Comparison of ENCODE assay signal across 18 mouse cellular contexts in the genomic region with DNA sequence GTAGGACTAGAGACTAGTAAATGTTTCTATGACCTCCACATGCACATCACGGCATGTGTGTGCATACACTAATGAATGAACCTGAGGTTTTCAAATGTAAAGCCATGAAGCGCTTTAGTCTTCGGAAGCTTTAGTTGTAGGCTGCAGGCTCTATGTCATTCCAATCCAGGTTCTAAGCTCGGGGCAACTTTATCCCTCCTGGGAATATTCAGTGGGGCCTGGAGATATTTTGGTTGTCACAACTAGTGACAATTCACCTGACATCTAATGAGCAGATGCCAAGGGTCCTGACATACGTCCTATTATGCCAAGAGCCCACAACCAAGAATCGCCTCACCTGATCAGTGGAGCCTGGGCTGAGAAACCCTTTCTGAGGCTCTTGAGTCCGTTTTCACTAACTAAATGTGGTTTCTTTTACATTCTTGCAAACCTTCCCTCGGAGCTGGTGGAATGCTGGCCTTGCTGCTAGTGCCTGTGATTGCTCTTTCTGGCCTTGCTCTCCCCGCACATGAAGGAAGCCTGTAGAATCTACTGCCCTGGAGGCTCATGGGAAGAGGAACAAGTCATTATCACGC. TPM values are rescaled to one million over a fixed set of nuclear protein-coding genes. Genes with fewer than 3 reads are reported as not detected.
A peak's percentile ranks its signal among the peaks of the same experiment; 100 is the strongest.
DNase-seq lines count a peak whose midpoint lies in the region; TF ChIP-seq lines count a peak whose summit lies in the region.
"Had no signal": no experiment of that assay in that cellular context is flagged by ENCODE, and none has a peak within 500 bp of the region (broad histone marks: within the 10 kb centered on the region; RNA-seq: fewer than 3 reads in every experiment).

No protein-coding gene starts in this region.

- no peak overlapping the region for H3K4me3 ChIP-seq in MEL (ENCODE audit: control insufficient read depth in 1 of 2, insufficient read depth in 1 of 2, low read depth in 2 of 2, low read length in 2 of 2)

- H3K9me3 ChIP-seq in MEL (replicated peaks; ENCODE audit: insufficient read depth, low read length): no peaks in the 10 kb centered on the region

- intact Hi-C loops in left cerebral cortex, postnatal 25 days (cut with DNase I): no loop called here

- no peak for TF ChIP-seq RAD21 in MEL (IDR thresholded peaks at IDR 0.05; ENCODE audit: low read depth, low read length)

- peaks cover 8 to 12% of the 10 kb centered on the region in 2 experiments for H3K4me1 ChIP-seq in MEL (ENCODE audit: control insufficient read depth in 1 of 2, insufficient read depth in 2 of 2, low read length in 2 of 2)

- peak overlapping the region; percentile 31; the same call in 1 of the 2 replicates for H3K27ac ChIP-seq in MEL (ENCODE audit: control insufficient read depth, low read depth, low read length)

- H3K27me3 ChIP-seq in MEL (ENCODE audit: control insufficient read depth in 1 of 2, insufficient read depth in 2 of 2, low read length in 2 of 2): no peaks in the 10 kb centered on the region
- H3K27me3 ChIP-seq: CH12.LX, Patski had no signal

- TF ChIP-seq EP300 in MEL (IDR thresholded peaks at IDR 0.05; ENCODE audit: low read depth in 1 of 2, low read length in 2 of 2): no peak

- no peak for TF ChIP-seq CTCF in MEL (IDR thresholded peaks at IDR 0.05 in 2 of 3, conservative IDR thresholded peaks at IDR 0.05 in 1 of 3; ENCODE audit: control insufficient read depth in 1 of 3, insufficient read depth in 1 of 3, low read depth in 2 of 3, low read length in 3 of 3, poor library complexity in 1 of 3, severe bottlenecking in 1 of 3)

- TF ChIP-seq POLR2A in MEL (IDR thresholded peaks at IDR 0.05; ENCODE audit: control insufficient read depth in 1 of 2, insufficient read depth in 1 of 2, low read depth in 1 of 2, low read length in 2 of 2, poor library complexity in 1 of 2): peak in 1 of 2 experiments; percentile 64; a peak in 1 of 4 replicates

- no peaks in the 10 kb centered on the region for H3K79me2 ChIP-seq in MEL (ENCODE audit: control insufficient read depth, insufficient read depth, low read length, poor library complexity)

- no peak overlapping the region for H3K9ac ChIP-seq in MEL (ENCODE audit: control insufficient read depth, low read depth, low read length, poor library complexity, severe bottlenecking)

- DNase-seq in MEL (ENCODE audit: low read depth, low spot score): peak; percentile 72
- DNase-seq in NIH3T3 (ENCODE audit: low read depth): peak; percentile 7
- no peak for DNase-seq in kidney, adult 9 months
- no peak for DNase-seq in left cerebral cortex, postnatal 25 days (ENCODE audit: low spot score in 2 of 2)
- DNase-seq: adrenal gland, adult 2 months; adrenal gland, adult 8-10 months; adrenal gland, postnatal 10 days; adrenal gland, postnatal 14 days; adrenal gland, postnatal 25 days; adrenal gland, postnatal 36 days; B cell, adult 2 months; cerebellum, adult 11 months; cerebellum, adult 11-12 months; cerebellum, adult 18-20 months; cerebellum, adult 2 months; cerebellum, adult 8-10 months had no signal

- peaks cover 0 to 8% of the 10 kb centered on the region in 2 experiments; a peak in 2 of 4 replicates for H3K36me3 ChIP-seq in MEL (ENCODE audit: control insufficient read depth in 1 of 2, insufficient read depth in 2 of 2, low read length in 2 of 2)

TF ChIP-seq in MEL, 35 proteins besides CTCF, POLR2A, EP300 and RAD21:
- no peak for TF ChIP-seq CHD1 (IDR thresholded peaks at IDR 0.05; ENCODE audit: low read depth, low read length)
- no peak for TF ChIP-seq CHD2 (IDR thresholded peaks at IDR 0.05; ENCODE audit: low read length)
- peak; percentile 58; the same call in 1 of the 2 replicates for TF ChIP-seq POLR2AphosphoS2 (IDR thresholded peaks at IDR 0.05; ENCODE audit: low read length)
- TF ChIP-seq USF2 (IDR thresholded peaks at IDR 0.05; ENCODE audit: borderline replicate concordance in 1 of 2, insufficient read depth in 1 of 2, low read depth in 1 of 2, low read length in 2 of 2): no peak
- no peak for TF ChIP-seq ZC3H11A (IDR thresholded peaks at IDR 0.05; ENCODE audit: low read depth, low read length)
- no peak for TF ChIP-seq ZKSCAN1 (IDR thresholded peaks at IDR 0.05; ENCODE audit: low read depth, low read length)
- TF ChIP-seq NELFE (IDR thresholded peaks at IDR 0.05; ENCODE audit: low read depth, low read length): peak; percentile 39; the same call in 1 of the 2 replicates
- TF ChIP-seq UBTF (IDR thresholded peaks at IDR 0.05; ENCODE audit: borderline replicate concordance, insufficient read depth, low read depth, low read length): no peak
- no peak for TF ChIP-seq MEF2A (IDR thresholded peaks at IDR 0.05; ENCODE audit: extremely low read depth, insufficient replicate concordance, low read depth, low read length, poor library complexity, severe bottlenecking)
- TF ChIP-seq RCOR1 (IDR thresholded peaks at IDR 0.05; ENCODE audit: low read depth, low read length): no peak
- no peak for TF ChIP-seq ELF1 (IDR thresholded peaks at IDR 0.05; ENCODE audit: low read depth, low read length)
- no peak for TF ChIP-seq E2F4 (IDR thresholded peaks at IDR 0.05; ENCODE audit: borderline replicate concordance, low read depth, low read length)
- peak; percentile 93 for TF ChIP-seq ZMIZ1 (IDR thresholded peaks at IDR 0.05; ENCODE audit: low read depth, low read length)
- TF ChIP-seq MXI1 (IDR thresholded peaks at IDR 0.05; ENCODE audit: low read depth, low read length): no peak
- no peak for TF ChIP-seq KAT2A (conservative IDR thresholded peaks at IDR 0.05; ENCODE audit: low read depth, low read length)
- TF ChIP-seq TCF12 (IDR thresholded peaks at IDR 0.05; ENCODE audit: low read depth, low read length): no peak
- TF ChIP-seq JUND (IDR thresholded peaks at IDR 0.05; ENCODE audit: low read depth, low read length): no peak
- TF ChIP-seq MAX (IDR thresholded peaks at IDR 0.05; ENCODE audit: low read length): no peak
- peak; percentile 10; the same call in 1 of the 2 replicates for TF ChIP-seq ETS1 (IDR thresholded peaks at IDR 0.05; ENCODE audit: low read depth, low read length)
- TF ChIP-seq MYC (IDR thresholded peaks at IDR 0.05; ENCODE audit: low read depth, low read length): no peak
- TF ChIP-seq SIN3A (IDR thresholded peaks at IDR 0.05; ENCODE audit: low read length): no peak
- no peak for TF ChIP-seq MAFK (IDR thresholded peaks at IDR 0.05; ENCODE audit: borderline replicate concordance, low read depth, low read length)
- no peak for TF ChIP-seq BHLHE40 (IDR thresholded peaks at IDR 0.05; ENCODE audit: borderline replicate concordance, low read depth, low read length)
- TF ChIP-seq NRF1 (IDR thresholded peaks at IDR 0.05; ENCODE audit: insufficient read depth, low read depth, low read length, poor library complexity, severe bottlenecking): no peak
- peak; percentile 96 for TF ChIP-seq TBP (IDR thresholded peaks at IDR 0.05; ENCODE audit: low read depth, low read length)
- no peak for TF ChIP-seq SMC3 (IDR thresholded peaks at IDR 0.05; ENCODE audit: low read depth, low read length)
- no peak for TF ChIP-seq GABPA (IDR thresholded peaks at IDR 0.05; ENCODE audit: low read depth, low read length)
- TF ChIP-seq POLR2AphosphoS5 (IDR thresholded peaks at IDR 0.05; ENCODE audit: borderline replicate concordance, low read depth, low read length): no peak
- TF ChIP-seq MAZ (IDR thresholded peaks at IDR 0.05; ENCODE audit: low read depth, low read length): no peak

RNA-seq across cellular contexts. Expression of a gene that starts 35.0 kb away (rescaled TPM):
- total RNA-seq in MEL (2012; rRNA removed): 56.4 and 62.3 TPM in 2 replicates
- 100 to 1,000 TPM in 1 of 2 experiments, 10 to 100 TPM in 1; 61.8 to 609 TPM for polyA plus RNA-seq in MEL (2012; ENCODE audit: insufficient read depth in 1 of 2, insufficient read length in 2 of 2, low read depth in 1 of 2, low replicate concordance in 2 of 2, missing spikeins in 1 of 2)
- 10 to 100 TPM; 57.3 to 63.6 TPM for total RNA-seq in left cerebral cortex, postnatal 25 days (2021)

RNA-seq across cellular contexts. Expression of a gene that starts 35.1 kb away (rescaled TPM):
- 26.7 and 31.4 TPM in 2 replicates for total RNA-seq in MEL (2012; rRNA removed)
- polyA plus RNA-seq in MEL (2012; ENCODE audit: insufficient read depth in 1 of 2, insufficient read length in 2 of 2, low read depth in 1 of 2, low replicate concordance in 2 of 2, missing spikeins in 1 of 2): 10 to 100 TPM in 1 of 2 experiments, not detected in 1; 34.5 TPM
- 10 to 100 TPM; 58.0 to 62.3 TPM for total RNA-seq in left cerebral cortex, postnatal 25 days (2021)

Comparison
In these comparisons a context has a peak if more than half of its experiments do, and no peak if none do; other contexts are left out.
1. DNase-seq: peak in MEL (single experiment) and NIH3T3 (single experiment); none in kidney, adult 9 months (single experiment) and left cerebral cortex, postnatal 25 days (0 of 2).